Mouse (Mus musculus): ENCODE measurements around the gene Arl1. TPM values are rescaled to one million over a fixed set of nuclear protein-coding genes. Genes with fewer than 3 reads are reported as not detected.

The Arl1 gene
- polyA plus RNA-seq (2017; shearing (Covaris generic)): 10 to 100 TPM; 83.4 to 89.8 TPM

GRCm38 (mm10) chr10:88730571-88731495 lies at the start of gene Arl1:
Arl1 (plus strand) TSS chr10:88730858.

DNA sequence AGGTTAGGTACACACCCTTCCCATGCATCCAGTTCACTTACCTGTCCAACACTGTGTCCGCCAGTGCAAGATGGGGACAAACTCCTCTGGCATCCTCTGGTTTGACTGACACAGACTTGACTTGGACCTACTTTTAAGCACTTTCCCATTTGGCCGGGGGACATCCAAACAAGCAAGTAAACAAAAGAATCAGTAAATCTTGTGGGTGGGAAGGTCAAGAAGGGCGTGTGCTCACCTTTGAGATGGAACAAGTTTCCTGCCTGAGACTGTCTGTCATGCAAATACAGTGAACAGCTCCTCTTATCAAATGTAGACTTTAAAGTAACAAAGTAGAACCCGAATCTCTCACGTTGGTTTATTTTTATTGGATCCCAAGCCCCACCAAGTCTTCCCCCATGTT lies 45.7 kb upstream of the Arl1 start, which contains the start of gene Spic:
Gene Spic, minus strand, starts transcription at position 91 of the 400 bp plus-strand sequence.

Other genes starting within 250 kb of the Arl1 start
- 10 to 100 TPM in 1 of 2 experiments, 1 to 10 TPM in 1; 4.7 to 13.8 TPM for gene Chpt1, start 226.8 kb upstream of the Arl1 start, polyA plus RNA-seq (2017; shearing (Covaris generic))
- gene Mybpc1, start 125.7 kb upstream of the Arl1 start, polyA plus RNA-seq (2017; shearing (Covaris generic)): under 1 TPM in 1 of 2 experiments, not detected in 1; 0.29 TPM
- 1 to 10 TPM; 2.6 to 5.5 TPM for gene Spic, start 45.8 kb upstream of the Arl1 start, polyA plus RNA-seq (2017; shearing (Covaris generic))
- gene Utp20, start 95.9 kb downstream of the Arl1 start, polyA plus RNA-seq (2017; shearing (Covaris generic)): 10 to 100 TPM; 10.2 to 11.7 TPM
- gene Slc5a8, start 155.1 kb downstream of the Arl1 start, polyA plus RNA-seq (2017; shearing (Covaris generic)): under 1 TPM in 1 of 2 experiments, not detected in 1; 0.09 TPM

Data from activated CD4-positive, CD25-positive, alpha-beta regulatory T cell (primary cell).